Mouse (Mus musculus) neural tube, embryonic 14.5 days (tissue): Measurements from ENCODE around the gene Rad9a. TPM values are rescaled to one million over a fixed set of nuclear protein-coding genes. Genes with fewer than 3 reads are reported as not detected.

Source experiments
- ATAC-seq: fragments of 200-750 bp; cut with Nextera tagmentation; 2 replicates; pipeline ENCODE4 v1.8.0; 2017; ENCODE audit warnings: low read depth, mild to moderate bottlenecking, moderate TSS enrichment, moderate library complexity
- H3K27ac ChIP-seq: fragments of 300-500 bp; sonication (generic); 2 replicates; pipeline ENCODE4 v1.5.1; 2014; ENCODE audit warnings: low read depth, mild to moderate bottlenecking, control low read depth, low read length, moderate library complexity, mixed read lengths
- H3K27me3 ChIP-seq: fragments of 300-500 bp; sonication (generic); 2 replicates; pipeline ENCODE4 v1.6.1; 2014; ENCODE audit warnings: low read length; ENCODE audit not compliant: control insufficient read depth, insufficient read depth
- H3K36me3 ChIP-seq: fragments of 300-500 bp; sonication (generic); 2 replicates; pipeline ENCODE4 v1.6.1; 2014; ENCODE audit warnings: low read length, mixed read lengths; ENCODE audit not compliant: control insufficient read depth, insufficient read depth
- H3K4me1 ChIP-seq: fragments of 300-500 bp; sonication (generic); 2 replicates; pipeline ENCODE4 v1.6.1; 2014; ENCODE audit warnings: low read length; ENCODE audit not compliant: control insufficient read depth, insufficient read depth
- H3K4me2 ChIP-seq: fragments of 300-500 bp; sonication (generic); 2 replicates; pipeline ENCODE4 v1.6.1; 2014; ENCODE audit warnings: mild to moderate bottlenecking, low read depth, low read length, control low read depth
- H3K4me3 ChIP-seq: fragments of 300-500 bp; sonication (generic); 2 replicates; pipeline ENCODE4 v1.5.1; 2014; ENCODE audit warnings: low read depth, low read length, control low read depth, mixed read lengths
- H3K9ac ChIP-seq: fragments of 300-500 bp; sonication (generic); replicated peaks from 2 replicates; pipeline ENCODE4 v1.6.1; 2014; ENCODE audit warnings: low read depth, mild to moderate bottlenecking, control low read depth, low read length, mixed read lengths
- H3K9me3 ChIP-seq: fragments of 300-500 bp; sonication (generic); 2 replicates; pipeline ENCODE4 v1.6.1; 2016; ENCODE audit warnings: low read length; ENCODE audit not compliant: control insufficient read depth
- WGBS: fragments of 180-500 bp; shearing (Covaris S2); extraction: QIAGEN DNeasy Blood & Tissue Kit; methylation state at CpG from one replicate; pipeline ENCODE4 v1.1.7; 2014; 5-methylcytosine and 5-hydroxymethylcytosine counted together
- microRNA-seq: library from miRNA; unstranded; fragments of <30 nt; microRNA quantifications from one replicate; pipeline ENCODE4, GENCODE M21; 2016
- polyA plus RNA-seq: library from polyadenylated mRNA; unstranded; fragments of >200 nt; fragmentation: Nextera tagmentation; extraction: Ambion mirVana; gene quantifications from 2 replicates; pipeline ENCODE4 v1.2.1, GENCODE M21; 2014

Gene Rad9a
- polyA plus RNA-seq, 1 experiment from 2014 or later, result 23.0 TPM

GRCm38 (mm10) chr19:4148819-4149218 lies 52.6 kb downstream of the Rad9a start:
- peak overlapping the region; percentile 89 for H3K4me2 ChIP-seq
- WGBS, result 6% methylated on average over 8 of the region's 8 CpGs
- H3K36me3 ChIP-seq, result peaks cover 12% of the 10 kb centered on the region; the same call in 1 of the 2 replicates

GRCm38 (mm10) chr19:4148491-4148806 lies 53.0 kb downstream of the Rad9a start, which contains the start of gene Coro1b:
Gene Coro1b, plus strand, starts transcription at chr19:4148619.
- peak within 1 kb of the TSS; percentile 76 for H3K9ac ChIP-seq
- H3K4me3 ChIP-seq, result peak within 1 kb of the TSS; percentile 90
- peaks cover 12% of the 10 kb centered on the region; the same call in 1 of the 2 replicates for H3K36me3 ChIP-seq
- peak within 1 kb of the TSS; percentile 89 for H3K4me2 ChIP-seq
- ATAC-seq, result peak; percentile 95
- H3K27ac ChIP-seq, result peak within 1 kb of the TSS; percentile 67
- WGBS, result 1% methylated on average over 29 of the region's 33 CpGs
- no peaks in the 10 kb centered on the region for H3K9me3 ChIP-seq
- no peaks in the 10 kb centered on the region for H3K27me3 ChIP-seq
- peaks cover 20% of the 10 kb centered on the region for H3K4me1 ChIP-seq

More at GRCm38 (mm10) chr19:4148819-4149218, 52.6 kb downstream of the Rad9a start:
- ATAC-seq, result peak; percentile 15
- Histone ChIP-seq H3K4me1 (peaks cover 20% of the 10 kb centered on the region), H3K27ac (peak overlapping the region; percentile 67), H3K27me3 (no peaks in the 10 kb centered on the region), H3K9me3 (no peaks in the 10 kb centered on the region), H3K4me3 (peak overlapping the region; percentile 90), H3K9ac (peak overlapping the region; percentile 76)

GRCm38 (mm10) chr19:4147782-4148490 lies 53.5 kb downstream of the Rad9a start:
- no peaks in the 10 kb centered on the region for H3K9me3 ChIP-seq
- no peaks in the 10 kb centered on the region for H3K27me3 ChIP-seq
- peak overlapping the region; percentile 67; the same call in 1 of the 2 replicates for H3K27ac ChIP-seq
- peak overlapping the region; percentile 89 for H3K4me2 ChIP-seq
- H3K4me1 ChIP-seq, result peaks cover 20% of the 10 kb centered on the region
- peak; percentile 35 for ATAC-seq
- H3K9ac ChIP-seq, result peak overlapping the region; percentile 76
- 35% methylated on average over 9 of the region's 9 CpGs for WGBS
- peaks cover 12% of the 10 kb centered on the region; the same call in 1 of the 2 replicates for H3K36me3 ChIP-seq
- peak overlapping the region; percentile 90 for H3K4me3 ChIP-seq

GRCm38 (mm10) chr19:4147022-4147405 lies 54.4 kb downstream of the Rad9a start:
- Histone ChIP-seq H3K4me3 (no peak overlapping the region), H3K9me3 (no peaks in the 10 kb centered on the region), H3K27me3 (no peaks in the 10 kb centered on the region), H3K9ac (no peak overlapping the region), H3K4me1 (peaks cover 20% of the 10 kb centered on the region), H3K4me2 (no peak overlapping the region), H3K27ac (no peak overlapping the region), H3K36me3 (peaks cover 12% of the 10 kb centered on the region; the same call in 1 of the 2 replicates)
- WGBS, result 51% methylated on average over 3 of the region's 3 CpGs
- ATAC-seq, result no peak

GRCm38 (mm10) chr19:4146366-4147021 lies 55.0 kb downstream of the Rad9a start:
- no peaks in the 10 kb centered on the region for H3K27me3 ChIP-seq
- ATAC-seq, result no peak
- H3K4me3 ChIP-seq, result no peak overlapping the region
- H3K27ac ChIP-seq, result no peak overlapping the region
- H3K36me3 ChIP-seq, result peaks cover 11% of the 10 kb centered on the region; the same call in 1 of the 2 replicates
- WGBS, result 64% methylated on average over 12 of the region's 12 CpGs
- no peaks in the 10 kb centered on the region for H3K9me3 ChIP-seq
- peaks cover 20% of the 10 kb centered on the region for H3K4me1 ChIP-seq
- H3K4me2 ChIP-seq, result no peak overlapping the region
- no peak overlapping the region for H3K9ac ChIP-seq

GRCm38 (mm10) chr19:4145936-4146335 lies 55.5 kb downstream of the Rad9a start:
- Histone ChIP-seq H3K9ac (no peak overlapping the region), H3K9me3 (no peaks in the 10 kb centered on the region), H3K27me3 (no peaks in the 10 kb centered on the region), H3K4me3 (no peak overlapping the region), H3K36me3 (peaks cover 6% of the 10 kb centered on the region; the same call in 1 of the 2 replicates), H3K4me1 (peaks cover 20% of the 10 kb centered on the region), H3K27ac (no peak overlapping the region), H3K4me2 (no peak overlapping the region)
- no peak for ATAC-seq
- WGBS, result 88% methylated on average over 5 of the region's 5 CpGs

Small RNA genes lying within 50 kb of the gene (microRNA-seq; reads per million reads assigned to microRNA genes)
- not detected for gene Gm26115

Other genes starting within 250 kb of the Rad9a start
- gene Aldh3b3, start 243.0 kb downstream of the Rad9a start, polyA plus RNA-seq, result not detected in 2 replicates
- gene Aldh3b2, start 229.3 kb downstream of the Rad9a start, polyA plus RNA-seq, result 0.15 and 0.40 TPM in 2 replicates
- gene Acy3, start 215.1 kb downstream of the Rad9a start, polyA plus RNA-seq, result 1.6 and 3.0 TPM in 2 replicates
- not detected in 2 replicates for gene Tbx10, start 208.9 kb downstream of the Rad9a start, polyA plus RNA-seq
- gene Nudt8, start 201.1 kb downstream of the Rad9a start, polyA plus RNA-seq, result 29.4 and 33.7 TPM in 2 replicates
- 3.8 and 4.9 TPM in 2 replicates for gene Gm49405, start 201.0 kb downstream of the Rad9a start, polyA plus RNA-seq
- 6.2 and 6.5 TPM in 2 replicates for gene Doc2g, start 198.3 kb downstream of the Rad9a start, polyA plus RNA-seq
- gene Ndufv1, start 188.9 kb downstream of the Rad9a start, polyA plus RNA-seq, result 241 and 262 TPM in 2 replicates
- 437 and 484 TPM in 2 replicates for gene Gstp1, start 163.7 kb downstream of the Rad9a start, polyA plus RNA-seq
- gene Gstp2, start 155.6 kb downstream of the Rad9a start, polyA plus RNA-seq, result 2.4 TPM in 1 of 2 replicates, not detected in the other
- gene Gstp3, start 142.1 kb downstream of the Rad9a start, polyA plus RNA-seq, result not detected in 2 replicates
- not detected in 2 replicates for gene Cabp2, start 120.1 kb downstream of the Rad9a start, polyA plus RNA-seq
- 78.3 and 81.1 TPM in 2 replicates for gene Cdk2ap2, start 104.5 kb downstream of the Rad9a start, polyA plus RNA-seq
- gene Pitpnm1, start 101.7 kb downstream of the Rad9a start, polyA plus RNA-seq, result 65.1 and 76.5 TPM in 2 replicates
- gene Aip, start 75.8 kb downstream of the Rad9a start, polyA plus RNA-seq, result 98.8 and 110 TPM in 2 replicates
- gene Gpr152, start 61.9 kb downstream of the Rad9a start, polyA plus RNA-seq, result not detected in 2 replicates
- 0.13 and 0.31 TPM in 2 replicates for gene Cabp4, start 57.6 kb downstream of the Rad9a start, polyA plus RNA-seq
- 86.9 and 105 TPM in 2 replicates for gene Coro1b, start 53.0 kb downstream of the Rad9a start, polyA plus RNA-seq
- gene Ptprcap, start 48.1 kb downstream of the Rad9a start, polyA plus RNA-seq, result 0.51 and 1.0 TPM in 2 replicates
- 40.9 and 45.1 TPM in 2 replicates for gene Rps6kb2, start 38.3 kb downstream of the Rad9a start, polyA plus RNA-seq
- gene Carns1, start 26.2 kb downstream of the Rad9a start, polyA plus RNA-seq, result 3.0 and 6.1 TPM in 2 replicates
- gene Tbc1d10c, start 10.4 kb downstream of the Rad9a start, polyA plus RNA-seq, result 0.79 and 1.1 TPM in 2 replicates
- 574 and 606 TPM in 2 replicates for gene Ppp1ca, start 9.6 kb downstream of the Rad9a start, polyA plus RNA-seq
- 0.78 and 1.5 TPM in 2 replicates for gene Clcf1, start 12.6 kb upstream of the Rad9a start, polyA plus RNA-seq
- not detected in 2 replicates for gene AC109138.7, start 12.7 kb upstream of the Rad9a start, polyA plus RNA-seq
- gene Pold4, start 30.2 kb upstream of the Rad9a start, polyA plus RNA-seq, result 21.1 and 22.6 TPM in 2 replicates
- gene Ssh3, start 67.5 kb upstream of the Rad9a start, polyA plus RNA-seq, result 12.2 and 14.0 TPM in 2 replicates
- 50.7 and 62.9 TPM in 2 replicates for gene Ankrd13d, start 81.5 kb upstream of the Rad9a start, polyA plus RNA-seq
- 33.0 and 34.3 TPM in 2 replicates for gene Grk2, start 104.6 kb upstream of the Rad9a start, polyA plus RNA-seq
- 39.1 and 46.3 TPM in 2 replicates for gene Kdm2a, start 196.6 kb upstream of the Rad9a start, polyA plus RNA-seq
- 2.6 and 6.1 TPM in 2 replicates for gene Rhod, start 237.8 kb upstream of the Rad9a start, polyA plus RNA-seq